Mouse (Mus musculus) testis, adult 2 months (tissue): ENCODE measurements around the gene Capn10. TPM values are rescaled to one million over a fixed set of nuclear protein-coding genes. Genes with fewer than 3 reads are reported as not detected.

Source experiments
- H3K27ac ChIP-seq: fragments of 200-500 bp; 2 replicates; pipeline ENCODE4 v1.5.1; 2012; ENCODE audit warnings: low read depth, low read length; ENCODE audit not compliant: control insufficient read depth, insufficient read depth
- H3K27me3 ChIP-seq: fragments of 200-500 bp; 2 replicates; pipeline ENCODE4 v1.6.1; 2012; ENCODE audit warnings: mild to moderate bottlenecking, low read length, moderate library complexity; ENCODE audit not compliant: control insufficient read depth, insufficient read depth
- H3K36me3 ChIP-seq: fragments of 200-500 bp; 2 replicates; pipeline ENCODE4 v1.6.1; 2012; ENCODE audit warnings: mild to moderate bottlenecking, low read length; ENCODE audit not compliant: control insufficient read depth, insufficient read depth
- H3K4me1 ChIP-seq: fragments of 200-500 bp; 2 replicates; pipeline ENCODE4 v1.6.1; 2012; ENCODE audit warnings: low read length; ENCODE audit not compliant: control insufficient read depth, insufficient read depth
- H3K4me3 ChIP-seq: fragments of 200-500 bp; 2 replicates; pipeline ENCODE4 v1.5.1; 2012; ENCODE audit warnings: low read depth, mild to moderate bottlenecking, low read length, moderate library complexity, mixed read lengths; ENCODE audit not compliant: control insufficient read depth
- CTCF ChIP-seq: fragments of 200-500 bp; IDR thresholded peaks from 2 replicates; pipeline ENCODE4 v1.5.1; 2012; ENCODE audit warnings: low read depth, mild to moderate bottlenecking, inconsistent platforms, low read length, moderate library complexity; ENCODE audit not compliant: control insufficient read depth, insufficient read depth, insufficient replicate concordance
- POLR2A ChIP-seq: fragments of 200-500 bp; IDR thresholded peaks from 2 replicates; pipeline ENCODE4 v1.6.1; 2012; ENCODE audit warnings: low read depth, mild to moderate bottlenecking, inconsistent platforms, low read length, moderate library complexity; ENCODE audit not compliant: control insufficient read depth
- polyA plus RNA-seq: library from polyadenylated mRNA; depleted of rRNA; stranded (reverse); fragments of >200 nt; gene quantifications from 2 replicates; pipeline ENCODE4 v1.2.3, GENCODE M21; 2012; rRNA removed

The Capn10 gene
- polyA plus RNA-seq, 1 experiment: 31.9 TPM

DNA sequence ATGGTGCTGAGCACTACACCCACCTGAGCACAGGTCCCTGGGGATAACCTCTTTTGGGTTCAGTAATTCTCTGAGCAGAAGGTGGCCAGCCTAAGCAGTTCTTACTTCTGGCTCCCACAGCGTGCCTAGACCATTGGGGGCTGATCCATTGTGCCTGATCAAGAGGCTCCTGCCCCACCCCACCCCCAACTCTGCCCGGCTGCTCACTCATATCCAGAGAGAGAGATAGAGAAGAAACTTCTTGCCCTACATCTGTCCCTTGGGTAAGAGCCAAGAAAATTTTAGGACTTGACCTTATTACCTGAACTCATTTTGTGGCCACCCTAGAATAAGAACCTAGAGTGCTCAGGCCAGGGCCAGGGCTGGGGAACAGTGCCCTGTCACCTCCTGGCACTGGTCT is 58.7 kb downstream of the Capn10 start:
- Histone ChIP-seq H3K27ac (no peak overlapping the region; the same call in 1 of the 2 replicates), H3K27me3 (no peaks in the 10 kb centered on the region), H3K4me3 (peak overlapping the region; percentile 76), H3K4me1 (peaks cover 5% of the 10 kb centered on the region), H3K36me3 (no peaks in the 10 kb centered on the region)
- TF ChIP-seq POLR2A (0 out of 2 replicates have a peak, but pooled peaks have one; percentile 18), CTCF (no peak)

Other genes starting within 250 kb of the Capn10 start
- 1.9 and 2.8 TPM in 2 replicates for gene Gpc1, start 102.7 kb upstream of the Capn10 start, polyA plus RNA-seq
- 50.5 and 53.4 TPM in 2 replicates for gene Ankmy1, start 31.5 kb upstream of the Capn10 start, polyA plus RNA-seq
- 5.7 TPM in 2 replicates for gene Dusp28, start 27.4 kb upstream of the Capn10 start, polyA plus RNA-seq
- 88.8 and 99.3 TPM in 2 replicates for gene Rnpepl1, start 23.6 kb upstream of the Capn10 start, polyA plus RNA-seq
- gene Gpr35, start 16.5 kb downstream of the Capn10 start, polyA plus RNA-seq: 0.70 and 0.88 TPM in 2 replicates
- gene Aqp12, start 72.0 kb downstream of the Capn10 start, polyA plus RNA-seq: 0.37 and 0.59 TPM in 2 replicates
- 11.4 and 12.4 TPM in 2 replicates for gene Kif1a, start 167.6 kb downstream of the Capn10 start, polyA plus RNA-seq
- gene Agxt, start 200.9 kb downstream of the Capn10 start, polyA plus RNA-seq: not detected in 2 replicates
- 0.11 TPM in 1 of 2 replicates, not detected in the other for gene 2310007B03Rik, start 226.6 kb downstream of the Capn10 start, polyA plus RNA-seq
- gene Crocc2, start 234.3 kb downstream of the Capn10 start, polyA plus RNA-seq: 0.06 and 0.08 TPM in 2 replicates